Mouse (Mus musculus) small intestine, adult 2 months (tissue): ENCODE data around the gene Sowahc. TPM values are rescaled to one million over a fixed set of nuclear protein-coding genes. Genes with fewer than 3 reads are reported as not detected.

Experiments used
- H3K27ac ChIP-seq: fragments of 200-500 bp; 2 replicates; pipeline ENCODE4 v1.5.1; 2012; ENCODE audit warnings: low read depth, low read length, control low read depth, inconsistent platforms; ENCODE audit not compliant: insufficient read depth
- H3K27me3 ChIP-seq: fragments of 200-500 bp; 2 replicates; pipeline ENCODE4 v1.6.1; 2012; ENCODE audit warnings: mild to moderate bottlenecking, moderate library complexity, low read length, inconsistent platforms; ENCODE audit not compliant: control insufficient read depth, insufficient read depth
- H3K36me3 ChIP-seq: fragments of 200-500 bp; 2 replicates; pipeline ENCODE4 v1.6.1; 2012; ENCODE audit warnings: mild to moderate bottlenecking, low read length, control low read depth, inconsistent platforms; ENCODE audit not compliant: control insufficient read depth, insufficient read depth
- H3K4me1 ChIP-seq: fragments of 200-500 bp; 2 replicates; pipeline ENCODE4 v1.6.1; 2012; ENCODE audit warnings: low read length, inconsistent platforms, mixed read lengths; ENCODE audit not compliant: control insufficient read depth, insufficient read depth, insufficient read length
- H3K4me3 ChIP-seq: fragments of 200-500 bp; 2 replicates; pipeline ENCODE4 v1.5.1; 2012; ENCODE audit warnings: low read depth, mild to moderate bottlenecking, control low read depth, inconsistent platforms, low read length, moderate library complexity
- CTCF ChIP-seq: fragments of 200-500 bp; IDR thresholded peaks from 2 replicates; pipeline ENCODE4 v1.5.1; 2012; ENCODE audit warnings: low read depth, mild to moderate bottlenecking, control low read depth, inconsistent platforms, low read length, moderate library complexity, mixed read lengths; ENCODE audit not compliant: insufficient replicate concordance, insufficient read length; ENCODE audit errors: extremely low read depth
- POLR2A ChIP-seq: fragments of 200-500 bp; IDR thresholded peaks from 2 replicates; pipeline ENCODE4 v1.6.1; 2012; ENCODE audit warnings: low read depth, mild to moderate bottlenecking, control low read depth, inconsistent platforms, low read length, moderate library complexity
- WGBS: fragments of 180-500 bp; shearing (Covaris S2); methylation state at CpG from one replicate; pipeline ENCODE4 v1.1.7; 2018; 5-methylcytosine and 5-hydroxymethylcytosine counted together
- polyA plus RNA-seq: library from polyadenylated mRNA; depleted of rRNA; stranded (reverse); fragments of >200 nt; gene quantifications from 2 replicates; pipeline ENCODE4 v1.2.3, GENCODE M21; 2012; rRNA removed

The Sowahc gene
- 1.9 and 6.3 TPM in 2 replicates for polyA plus RNA-seq

DNA sequence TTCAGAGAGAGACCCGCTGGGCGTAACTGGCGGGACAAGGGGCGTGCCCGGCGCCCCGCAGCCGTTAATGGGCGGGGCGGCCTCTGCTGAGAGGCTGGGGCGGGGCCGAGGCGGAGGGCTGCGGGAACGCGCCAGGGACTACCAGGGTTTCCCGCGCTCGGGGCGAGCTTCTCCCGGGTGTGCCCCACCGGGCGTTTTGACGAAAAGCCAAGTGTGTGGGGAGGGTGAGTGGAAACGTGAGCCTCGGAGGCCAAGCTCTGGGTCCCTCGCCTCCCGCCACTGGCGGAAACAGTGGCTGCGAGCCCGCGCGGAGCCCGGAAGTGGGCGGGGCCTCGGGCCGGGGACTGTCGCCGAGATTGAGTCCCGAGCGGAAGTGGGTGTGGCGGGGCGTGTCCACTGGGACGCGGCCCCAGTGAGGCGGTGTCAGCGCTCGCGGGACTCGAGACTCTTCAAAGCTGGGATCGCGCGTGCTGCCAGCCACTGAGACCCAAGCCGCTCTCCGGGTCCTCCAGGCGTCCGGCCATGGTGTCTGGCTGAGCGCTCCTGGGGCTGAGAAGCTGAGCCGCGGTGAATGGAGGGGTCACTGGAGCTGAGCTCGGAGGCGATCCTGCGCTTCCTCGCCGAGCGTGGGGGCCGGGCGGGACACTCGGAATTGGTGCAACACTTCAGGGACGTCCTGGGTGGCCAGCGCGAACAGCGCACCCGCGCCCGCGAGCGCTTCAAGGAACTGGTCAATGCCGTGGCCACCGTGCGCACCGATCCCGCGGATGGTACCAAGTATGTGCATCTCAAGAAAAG, at the start of gene Sowahc, which contains the start of gene Sept10:
TSS of gene Sowahc (plus strand) at position 481 of the 798 bp plus-strand sequence.
TSS of gene Sept10 (minus strand) at position 375 of the 798 bp plus-strand sequence.
- under 1% methylated on average over 84 of the region's 84 CpGs for WGBS
- Histone ChIP-seq H3K4me3 (peak within 1 kb of the TSS; percentile 95), H3K4me1 (peaks cover 5% of the 10 kb centered on the region), H3K27ac (peak within 1 kb of the TSS; percentile 71), H3K27me3 (no peaks in the 10 kb centered on the region), H3K36me3 (no peaks in the 10 kb centered on the region)
- TF ChIP-seq CTCF: no peak
- peak; percentile 90 for TF ChIP-seq POLR2A

DNA sequence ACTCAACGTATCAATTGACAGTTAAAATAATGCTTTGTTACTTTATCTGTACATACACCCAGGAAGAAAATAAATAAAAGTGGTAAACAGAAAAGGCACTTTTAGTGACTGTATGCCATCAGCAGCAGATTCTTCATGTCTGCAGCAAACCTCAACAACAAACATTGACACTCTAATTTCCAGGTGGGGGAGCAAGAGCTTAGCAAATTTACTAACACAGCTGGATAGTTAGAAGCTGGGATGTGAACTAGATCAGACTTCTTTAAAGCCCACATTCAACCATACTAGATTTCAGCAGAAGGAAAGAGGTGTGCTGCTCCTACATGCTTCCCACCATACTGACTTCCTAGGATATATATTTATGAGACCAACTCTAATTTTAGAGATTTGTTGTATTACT, 49.2 kb upstream of the Sowahc start:
- Histone ChIP-seq H3K4me3 (no peak overlapping the region), H3K27ac (no peak overlapping the region), H3K36me3 (peaks cover 3% of the 10 kb centered on the region; the same call in 1 of the 2 replicates), H3K4me1 (no peaks in the 10 kb centered on the region), H3K27me3 (no peaks in the 10 kb centered on the region)
- 83% methylated on average over 1 of the region's 1 CpGs for WGBS
- TF ChIP-seq POLR2A (no peak), CTCF (no peak)

DNA sequence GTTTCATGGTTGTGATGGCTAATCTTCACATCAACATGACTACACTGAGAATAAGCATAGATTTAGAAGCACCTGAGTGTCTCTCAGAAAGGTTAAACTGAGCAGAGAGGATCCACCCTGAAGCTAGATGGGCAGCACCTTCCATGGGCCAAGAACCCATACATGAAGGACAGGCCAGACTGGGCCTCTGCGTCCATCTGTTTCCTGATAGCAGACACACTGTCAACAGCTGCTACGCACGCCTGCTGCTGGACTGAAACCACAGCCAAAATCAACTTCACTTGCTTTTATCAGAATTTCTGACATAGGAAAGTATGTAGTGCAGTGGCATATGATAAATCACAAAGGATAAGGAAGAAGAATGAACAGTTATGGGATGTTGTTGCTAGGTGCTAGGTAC, 42.1 kb upstream of the Sowahc start:
- no peak overlapping the region for H3K4me3 ChIP-seq
- no peaks in the 10 kb centered on the region for H3K4me1 ChIP-seq
- no peaks in the 10 kb centered on the region for H3K27me3 ChIP-seq
- no peak overlapping the region for H3K27ac ChIP-seq
- TF ChIP-seq CTCF (no peak), POLR2A (no peak)
- WGBS: 89% methylated on average over 3 of the region's 3 CpGs
- H3K36me3 ChIP-seq: 0 out of 2 replicates have a peak, but pooled peaks cover 2% of the 10 kb centered on the region

DNA sequence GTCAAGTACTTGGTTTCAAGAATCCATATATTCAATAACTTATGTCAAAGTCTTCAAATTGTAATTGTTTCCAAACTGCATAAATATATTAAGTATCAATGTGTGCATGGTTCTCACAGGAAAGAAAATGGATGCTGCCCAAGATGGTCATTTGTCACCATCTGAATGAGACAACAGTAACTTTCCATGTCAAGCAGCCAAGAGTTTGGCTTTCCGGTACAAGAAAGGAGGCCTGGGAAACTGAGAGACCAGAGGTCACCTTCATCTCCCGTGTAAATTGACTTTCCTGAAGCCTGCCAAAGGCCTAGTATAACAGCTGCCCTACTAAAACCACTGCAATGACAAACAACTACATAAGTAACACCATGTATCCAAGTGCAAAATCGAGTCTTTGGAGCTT, 39.4 kb upstream of the Sowahc start:
- TF ChIP-seq POLR2A (no peak), CTCF (no peak)
- WGBS: 64% methylated on average over 3 of the region's 3 CpGs
- H3K27ac ChIP-seq: no peak overlapping the region
- no peak overlapping the region for H3K4me3 ChIP-seq
- H3K36me3 ChIP-seq: no peaks in the 10 kb centered on the region
- H3K27me3 ChIP-seq: no peaks in the 10 kb centered on the region
- no peaks in the 10 kb centered on the region for H3K4me1 ChIP-seq

DNA sequence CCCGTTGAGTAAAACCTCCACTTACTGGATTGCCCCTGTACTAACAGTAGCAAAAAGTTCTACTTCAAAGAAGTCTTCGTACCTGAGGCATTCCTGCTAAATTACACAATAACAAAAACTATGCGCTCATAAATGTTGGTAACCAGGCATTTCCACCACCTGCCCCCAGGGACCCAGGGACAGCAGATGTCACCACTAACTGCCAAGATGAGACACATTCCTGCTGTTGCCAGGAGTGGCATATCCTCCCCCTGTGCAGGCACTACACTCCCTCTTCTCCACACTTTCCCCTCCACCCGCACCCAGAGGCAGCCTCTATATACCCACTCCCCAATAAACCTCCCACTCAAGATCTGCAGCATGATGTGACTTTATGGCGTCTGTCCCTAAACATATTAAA, 26.9 kb upstream of the Sowahc start:
- WGBS: 67% methylated on average over 5 of the region's 5 CpGs
- TF ChIP-seq POLR2A (no peak), CTCF (no peak)
- Histone ChIP-seq H3K4me3 (no peak overlapping the region), H3K4me1 (no peaks in the 10 kb centered on the region; the same call in 1 of the 2 replicates), H3K27ac (no peak overlapping the region), H3K36me3 (no peaks in the 10 kb centered on the region), H3K27me3 (no peaks in the 10 kb centered on the region)

DNA sequence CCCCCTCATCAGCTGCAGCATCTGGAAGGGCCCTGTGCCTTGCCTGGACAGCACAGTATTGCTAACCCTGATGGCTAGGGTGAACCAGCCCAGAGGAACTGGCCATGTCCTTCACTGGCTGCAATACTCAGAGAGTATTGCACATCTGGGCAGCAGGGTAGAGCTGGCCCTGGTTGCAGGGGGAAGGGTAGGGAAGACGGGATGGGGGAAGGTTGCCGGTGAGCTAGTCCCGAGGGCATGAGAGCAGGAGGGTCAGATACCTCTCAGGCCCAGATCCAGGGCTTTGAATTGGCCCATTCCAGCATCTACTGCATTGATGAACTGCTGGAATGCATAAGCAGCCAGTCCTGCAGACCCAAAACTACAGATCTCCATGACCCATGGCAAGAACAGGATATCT, 25.0 kb upstream of the Sowahc start:
- Histone ChIP-seq H3K27ac (no peak overlapping the region), H3K4me1 (no peaks in the 10 kb centered on the region; the same call in 1 of the 2 replicates), H3K36me3 (no peaks in the 10 kb centered on the region), H3K4me3 (no peak overlapping the region), H3K27me3 (no peaks in the 10 kb centered on the region)
- WGBS: 98% methylated on average over 3 of the region's 3 CpGs
- TF ChIP-seq CTCF (no peak), POLR2A (no peak)

DNA sequence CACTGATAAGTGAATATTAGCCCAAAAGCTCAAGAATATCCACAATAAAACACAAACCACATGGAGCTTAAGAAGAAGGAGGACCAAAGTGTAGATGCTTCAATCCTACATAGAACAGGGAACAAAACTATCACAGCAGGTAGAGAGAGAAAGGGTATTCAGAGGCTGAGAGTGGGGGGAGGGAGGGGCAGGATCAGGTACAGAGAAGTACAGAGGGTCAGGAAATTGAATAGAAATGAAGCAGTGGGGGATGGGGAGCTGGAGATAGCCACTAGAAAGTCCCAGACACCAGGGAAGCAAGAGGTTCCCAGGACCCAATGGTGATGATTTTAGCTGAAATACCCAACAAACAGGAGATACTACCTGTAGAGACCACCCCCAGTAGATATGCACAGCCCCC, 21.7 kb upstream of the Sowahc start:
- no peaks in the 10 kb centered on the region for H3K27me3 ChIP-seq
- TF ChIP-seq CTCF: no peak
- TF ChIP-seq POLR2A: no peak
- H3K4me1 ChIP-seq: no peaks in the 10 kb centered on the region; the same call in 1 of the 2 replicates
- H3K36me3 ChIP-seq: no peaks in the 10 kb centered on the region
- H3K27ac ChIP-seq: no peak overlapping the region
- no peak overlapping the region for H3K4me3 ChIP-seq
